Mouse (Mus musculus): ENCODE measurements around the gene 1110017D15Rik. TPM values are rescaled to one million over a fixed set of nuclear protein-coding genes. Genes with fewer than 3 reads are reported as not detected.

1110017D15Rik gene
- polyA plus RNA-seq, 1 experiment from 2014 or later = 2.0 TPM

- Histone ChIP-seq H3K9ac (ENCODE audit: low read depth, low read length) (no peak overlapping the region), H3K27ac (ENCODE audit: low read depth, low read length) (peak overlapping the region; percentile 75), H3K27me3 (replicated peaks; ENCODE audit: control insufficient read depth, insufficient read depth, low read length) (peaks cover 10% of the 10 kb centered on the region), H3K36me3 (ENCODE audit: control insufficient read depth, insufficient read depth) (peaks cover 26% of the 10 kb centered on the region), H3K9me3 (ENCODE audit: control insufficient read depth) (no peaks in the 10 kb centered on the region), H3K4me1 (replicated peaks; ENCODE audit: control insufficient read depth, insufficient read depth, low read length) (0 out of 2 replicates have a peak, but pooled peaks cover 3% of the 10 kb centered on the region), H3K4me2 (replicated peaks; ENCODE audit: low read depth) (no peak overlapping the region), H3K4me3 (ENCODE audit: low read depth, low read length) (no peak overlapping the region)
- WGBS = 33% methylated on average over 3 of the region's 3 CpGs
- no peak for TF ChIP-seq CTCF (IDR thresholded peaks at IDR 0.05; ENCODE audit: low read depth)
- peak; percentile 84 for ATAC-seq
These were observed 23.5 kb downstream of the 1110017D15Rik start for GRCm38 (mm10) chr4:41493464-41494116.

GRCm38 (mm10) chr4:41492951-41493350 lies 24.2 kb downstream of the 1110017D15Rik start:
- Histone ChIP-seq H3K36me3 (ENCODE audit: control insufficient read depth, insufficient read depth) (peaks cover 19% of the 10 kb centered on the region), H3K9ac (ENCODE audit: low read depth, low read length) (no peak overlapping the region), H3K4me2 (replicated peaks; ENCODE audit: low read depth) (no peak overlapping the region), H3K4me3 (ENCODE audit: low read depth, low read length) (no peak overlapping the region), H3K4me1 (replicated peaks; ENCODE audit: control insufficient read depth, insufficient read depth, low read length) (0 out of 2 replicates have a peak, but pooled peaks cover 3% of the 10 kb centered on the region), H3K9me3 (ENCODE audit: control insufficient read depth) (no peaks in the 10 kb centered on the region), H3K27ac (ENCODE audit: low read depth, low read length) (peak overlapping the region; percentile 75; the same call in 1 of the 2 replicates), H3K27me3 (replicated peaks; ENCODE audit: control insufficient read depth, insufficient read depth, low read length) (peaks cover 6% of the 10 kb centered on the region)
- whole genome bisulfite sequencing = 46% methylated on average over 7 of the region's 7 CpGs
- ATAC-seq = no peak
- no peak for TF ChIP-seq CTCF (IDR thresholded peaks at IDR 0.05; ENCODE audit: low read depth)

GRCm38 (mm10) chr4:41481601-41482017 lies 35.5 kb downstream of the 1110017D15Rik start:
- H3K9me3 ChIP-seq (ENCODE audit: control insufficient read depth) = 0 out of 2 replicates have a peak, but pooled peaks cover 3% of the 10 kb centered on the region
- WGBS = 49% methylated on average over 6 of the region's 6 CpGs
- no peak for ATAC-seq

GRCm38 (mm10) chr4:41480254-41480653 lies 36.9 kb downstream of the 1110017D15Rik start:
- Histone ChIP-seq H3K4me3 (ENCODE audit: low read depth, low read length) (no peak overlapping the region), H3K4me2 (replicated peaks; ENCODE audit: low read depth) (no peak overlapping the region), H3K9me3 (ENCODE audit: control insufficient read depth) (no peaks in the 10 kb centered on the region), H3K27me3 (replicated peaks; ENCODE audit: control insufficient read depth, insufficient read depth, low read length) (no peaks in the 10 kb centered on the region), H3K27ac (ENCODE audit: low read depth, low read length) (no peak overlapping the region), H3K9ac (ENCODE audit: low read depth, low read length) (no peak overlapping the region), H3K36me3 (ENCODE audit: control insufficient read depth, insufficient read depth) (peaks cover 24% of the 10 kb centered on the region), H3K4me1 (replicated peaks; ENCODE audit: control insufficient read depth, insufficient read depth, low read length) (no peaks in the 10 kb centered on the region)
- WGBS = 73% methylated on average over 8 of the region's 8 CpGs
- no peak for TF ChIP-seq CTCF (IDR thresholded peaks at IDR 0.05; ENCODE audit: low read depth)
- ATAC-seq = no peak

More at GRCm38 (mm10) chr4:41481601-41482017, 35.5 kb downstream of the 1110017D15Rik start:
- H3K9ac ChIP-seq (ENCODE audit: low read depth, low read length) = no peak overlapping the region
- peaks cover 24% of the 10 kb centered on the region for H3K36me3 ChIP-seq (ENCODE audit: control insufficient read depth, insufficient read depth)
- H3K4me2 ChIP-seq (replicated peaks; ENCODE audit: low read depth) = no peak overlapping the region
- peak; percentile 32; the same call in 1 of the 2 replicates for TF ChIP-seq CTCF (IDR thresholded peaks at IDR 0.05; ENCODE audit: low read depth)
- no peak overlapping the region for H3K4me3 ChIP-seq (ENCODE audit: low read depth, low read length)
- no peaks in the 10 kb centered on the region for H3K27me3 ChIP-seq (replicated peaks; ENCODE audit: control insufficient read depth, insufficient read depth, low read length)
- no peak overlapping the region for H3K27ac ChIP-seq (ENCODE audit: low read depth, low read length)
- H3K4me1 ChIP-seq (replicated peaks; ENCODE audit: control insufficient read depth, insufficient read depth, low read length) = no peaks in the 10 kb centered on the region

- TF ChIP-seq CTCF (IDR thresholded peaks at IDR 0.05; ENCODE audit: low read depth) = no peak
- H3K4me3 ChIP-seq (ENCODE audit: low read depth, low read length) = no peak overlapping the region
- H3K27me3 ChIP-seq (replicated peaks; ENCODE audit: control insufficient read depth, insufficient read depth, low read length) = no peaks in the 10 kb centered on the region
- no peak overlapping the region for H3K4me2 ChIP-seq (replicated peaks; ENCODE audit: low read depth)
- H3K9ac ChIP-seq (ENCODE audit: low read depth, low read length) = no peak overlapping the region
- 79% methylated on average over 1 of the region's 1 CpGs for WGBS
- H3K4me1 ChIP-seq (replicated peaks; ENCODE audit: control insufficient read depth, insufficient read depth, low read length) = no peaks in the 10 kb centered on the region
- peaks cover 24% of the 10 kb centered on the region for H3K36me3 ChIP-seq (ENCODE audit: control insufficient read depth, insufficient read depth)
- ATAC-seq = no peak
- no peaks in the 10 kb centered on the region for H3K9me3 ChIP-seq (ENCODE audit: control insufficient read depth)
- H3K27ac ChIP-seq (ENCODE audit: low read depth, low read length) = no peak overlapping the region
These were observed 37.7 kb downstream of the 1110017D15Rik start for GRCm38 (mm10) chr4:41479456-41479804.

- Histone ChIP-seq H3K36me3 (ENCODE audit: control insufficient read depth, insufficient read depth) (peaks cover 24% of the 10 kb centered on the region), H3K4me2 (replicated peaks; ENCODE audit: low read depth) (no peak overlapping the region), H3K4me1 (replicated peaks; ENCODE audit: control insufficient read depth, insufficient read depth, low read length) (no peaks in the 10 kb centered on the region), H3K27me3 (replicated peaks; ENCODE audit: control insufficient read depth, insufficient read depth, low read length) (no peaks in the 10 kb centered on the region), H3K9me3 (ENCODE audit: control insufficient read depth) (no peaks in the 10 kb centered on the region), H3K9ac (ENCODE audit: low read depth, low read length) (no peak overlapping the region), H3K4me3 (ENCODE audit: low read depth, low read length) (no peak overlapping the region), H3K27ac (ENCODE audit: low read depth, low read length) (no peak overlapping the region)
- WGBS = 67% methylated on average over 4 of the region's 4 CpGs
- peak; percentile 37; the same call in 1 of the 2 replicates for TF ChIP-seq CTCF (IDR thresholded peaks at IDR 0.05; ENCODE audit: low read depth)
- no peak for ATAC-seq
These were observed 38.2 kb downstream of the 1110017D15Rik start for GRCm38 (mm10) chr4:41478751-41479455.
